Mouse (Mus musculus): Measurements from ENCODE around the gene Dleu7.

DNA sequence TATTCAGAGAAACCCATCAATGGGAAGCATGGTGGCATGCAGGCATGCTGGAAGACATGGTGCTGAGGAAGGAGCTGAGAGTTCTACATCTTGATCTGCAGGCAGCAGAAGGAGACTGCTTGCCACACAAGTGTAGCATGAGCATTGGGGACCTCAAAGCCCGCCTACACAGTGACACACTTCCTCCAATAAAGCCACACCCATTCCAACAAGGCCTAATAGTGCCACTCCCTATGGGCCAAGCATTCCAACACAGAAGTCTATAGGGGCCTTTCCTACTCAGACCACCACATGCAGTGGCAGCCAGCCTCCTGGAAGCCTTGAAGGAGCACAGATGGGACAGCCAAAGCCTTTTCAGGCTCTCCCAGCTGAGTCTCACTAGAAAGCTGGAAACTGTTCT is 46.3 kb upstream of the Dleu7 start:
- TF ChIP-seq EP300 (IDR thresholded peaks at IDR 0.05), result no peak
- no peak for TF ChIP-seq CTCF (IDR thresholded peaks at IDR 0.05)

All from lung, postnatal 0 days (tissue).